Mouse (Mus musculus) midbrain, embryonic 14.5 days (tissue): Measurements from ENCODE around the gene Lcn3. TPM values are rescaled to one million over a fixed set of nuclear protein-coding genes. Genes with fewer than 3 reads are reported as not detected.
"Not testable (repeated sequence)": the region's sequence is repeated elsewhere in the genome, so short reads cannot be mapped to it uniquely, and the experiment has no call there.

Experiments used
- ATAC-seq: fragments of 200-750 bp; cut with Nextera tagmentation; 2 replicates; pipeline ENCODE4 v1.8.0; 2017; ENCODE audit warnings: moderate number of reproducible peaks, moderate library complexity; ENCODE audit not compliant: low FRiP score, low TSS enrichment
- DNase-seq: peaks from one replicate; pipeline ENCODE4 v3.0.0-alpha.2; 2015
- H3K27ac ChIP-seq: fragments of 300-500 bp; sonication (generic); replicated peaks from 2 replicates; pipeline ENCODE4 v1.5.1; 2014; ENCODE audit warnings: mild to moderate bottlenecking, low read depth, low read length, moderate library complexity
- H3K27me3 ChIP-seq: fragments of 300-500 bp; sonication (generic); 2 replicates; pipeline ENCODE4 v1.6.1; 2014; ENCODE audit warnings: low read length, control low read depth, mixed read lengths; ENCODE audit not compliant: control insufficient read depth, insufficient read depth
- H3K36me3 ChIP-seq: fragments of 300-500 bp; sonication (generic); 2 replicates; pipeline ENCODE4 v1.6.1; 2014; ENCODE audit warnings: low read length, control low read depth; ENCODE audit not compliant: control insufficient read depth, insufficient read depth
- H3K4me1 ChIP-seq: fragments of 300-500 bp; sonication (generic); 2 replicates; pipeline ENCODE4 v1.6.1; 2014; ENCODE audit warnings: mild to moderate bottlenecking, antibody characterized with exemption, low read length, control low read depth; ENCODE audit not compliant: control insufficient read depth, insufficient read depth
- H3K4me2 ChIP-seq: fragments of 300-500 bp; sonication (generic); 2 replicates; pipeline ENCODE4 v1.6.1; 2014; ENCODE audit warnings: mild to moderate bottlenecking, low read length, moderate library complexity
- H3K4me3 ChIP-seq: fragments of 300-500 bp; sonication (generic); replicated peaks from 2 replicates; pipeline ENCODE4 v1.5.1; 2014; ENCODE audit warnings: low read depth, low read length
- H3K9ac ChIP-seq: fragments of 300-500 bp; sonication (generic); replicated peaks from 2 replicates; pipeline ENCODE4 v1.6.1; 2014; ENCODE audit warnings: mild to moderate bottlenecking, low read length, moderate library complexity
- H3K9me3 ChIP-seq: fragments of 300-500 bp; sonication (generic); 2 replicates; pipeline ENCODE4 v1.6.1; 2016; ENCODE audit warnings: low read length, control low read depth, mixed read lengths; ENCODE audit not compliant: control insufficient read depth
- WGBS: fragments of 180-500 bp; shearing (Covaris S2); extraction: QIAGEN DNeasy Blood & Tissue Kit; methylation state at CpG from one replicate; pipeline ENCODE4 v1.1.7; 2014; 5-methylcytosine and 5-hydroxymethylcytosine counted together
- polyA plus RNA-seq: library from polyadenylated mRNA; unstranded; fragments of >200 nt; fragmentation: Nextera tagmentation; extraction: Ambion mirVana; gene quantifications from 2 replicates; pipeline ENCODE4 v1.2.1, GENCODE M21; 2014

Lcn3 gene
- polyA plus RNA-seq, 1 experiment from 2014 or later: not detected

- no peak overlapping the region for H3K27ac ChIP-seq
- no peak for DNase-seq
- no peaks in the 10 kb centered on the region for H3K9me3 ChIP-seq
- H3K4me3 ChIP-seq: no peak overlapping the region
- no peak for ATAC-seq
- no peaks in the 10 kb centered on the region for H3K27me3 ChIP-seq
- no peak overlapping the region for H3K9ac ChIP-seq
- H3K4me1 ChIP-seq: no peaks in the 10 kb centered on the region
- no peaks in the 10 kb centered on the region for H3K36me3 ChIP-seq
- no peak overlapping the region for H3K4me2 ChIP-seq
- 27% methylated on average over 5 of the region's 5 CpGs for WGBS
Measured at GRCm38 (mm10) chr2:25798065-25798464, 32.7 kb downstream of the Lcn3 start.

GRCm38 (mm10) chr2:25811711-25812110, 46.3 kb downstream of the Lcn3 start:
- Histone ChIP-seq H3K4me2 (no peak overlapping the region), H3K27me3 (no peaks in the 10 kb centered on the region), H3K9ac (no peak overlapping the region), H3K4me1 (no peaks in the 10 kb centered on the region), H3K9me3 (no peaks in the 10 kb centered on the region), H3K27ac (no peak overlapping the region), H3K36me3 (no peaks in the 10 kb centered on the region), H3K4me3 (no peak overlapping the region)
- ATAC-seq: no peak
- WGBS: 78% methylated on average over 2 of the region's 2 CpGs
- DNase-seq: no peak

- H3K27ac ChIP-seq: no peak overlapping the region
- no peak overlapping the region for H3K4me3 ChIP-seq
- H3K27me3 ChIP-seq: no peaks in the 10 kb centered on the region
- no peaks in the 10 kb centered on the region for H3K9me3 ChIP-seq
- no peak for DNase-seq
- no peak for ATAC-seq
- no peak overlapping the region for H3K4me2 ChIP-seq
- no peak overlapping the region for H3K9ac ChIP-seq
- WGBS: 84% methylated on average over 5 of the region's 5 CpGs
- no peaks in the 10 kb centered on the region for H3K36me3 ChIP-seq
- H3K4me1 ChIP-seq: no peaks in the 10 kb centered on the region
Measured at GRCm38 (mm10) chr2:25813364-25813763, 48.0 kb downstream of the Lcn3 start.

- not testable (repeated sequence) for H3K27ac ChIP-seq, H3K4me2 ChIP-seq, DNase-seq, H3K27me3 ChIP-seq, ATAC-seq, H3K4me1 ChIP-seq, H3K4me3 ChIP-seq, H3K9ac ChIP-seq, H3K9me3 ChIP-seq, H3K36me3 ChIP-seq
- WGBS: 81% methylated on average over 1 of the region's 1 CpGs
Measured at GRCm38 (mm10) chr2:25815748-25816147, 50.4 kb downstream of the Lcn3 start, which contains the start of gene Glt6d1. Gene Glt6d1 (minus strand): TSS chr2:25815848.

Other genes starting within 250 kb of the Lcn3 start
- gene Traf2, start 218.6 kb upstream of the Lcn3 start, polyA plus RNA-seq: 17.3 and 19.2 TPM in 2 replicates
- 318 and 409 TPM in 2 replicates for gene Edf1, start 207.7 kb upstream of the Lcn3 start, polyA plus RNA-seq
- gene Mamdc4, start 190.7 kb upstream of the Lcn3 start, polyA plus RNA-seq: 2.1 and 3.9 TPM in 2 replicates
- 167 and 206 TPM in 2 replicates for gene Phpt1, start 190.3 kb upstream of the Lcn3 start, polyA plus RNA-seq
- gene Ajm1, start 183.8 kb upstream of the Lcn3 start, polyA plus RNA-seq: 8.8 and 9.2 TPM in 2 replicates
- 60.9 and 62.6 TPM in 2 replicates for gene Rabl6, start 157.0 kb upstream of the Lcn3 start, polyA plus RNA-seq
- 0.28 and 0.33 TPM in 2 replicates for gene Ccdc183, start 147.9 kb upstream of the Lcn3 start, polyA plus RNA-seq
- gene Tmem141, start 143.6 kb upstream of the Lcn3 start, polyA plus RNA-seq: 38.4 and 46.5 TPM in 2 replicates
- gene Fcna, start 137.5 kb upstream of the Lcn3 start, polyA plus RNA-seq: 2.8 TPM in 1 of 2 replicates, not detected in the other
- not detected in 2 replicates for gene Lcn8, start 112.4 kb upstream of the Lcn3 start, polyA plus RNA-seq
- gene Lcn5, start 107.6 kb upstream of the Lcn3 start, polyA plus RNA-seq: not detected in 2 replicates
- not detected in 2 replicates for gene Lcn6, start 88.8 kb upstream of the Lcn3 start, polyA plus RNA-seq
- not detected in 2 replicates for gene Lcn10, start 82.8 kb upstream of the Lcn3 start, polyA plus RNA-seq
- not detected in 2 replicates for gene Obp2a, start 65.5 kb upstream of the Lcn3 start, polyA plus RNA-seq
- gene Bmyc, start 58.8 kb upstream of the Lcn3 start, polyA plus RNA-seq: 114 and 151 TPM in 2 replicates
- not detected in 2 replicates for gene Obp2b, start 28.6 kb upstream of the Lcn3 start, polyA plus RNA-seq
- gene Lcn11, start 11.4 kb downstream of the Lcn3 start, polyA plus RNA-seq: not detected in 2 replicates
- gene Gm13539, start 16.7 kb downstream of the Lcn3 start, polyA plus RNA-seq: not detected in 2 replicates
- not detected in 2 replicates for gene Glt6d1, start 50.3 kb downstream of the Lcn3 start, polyA plus RNA-seq
- not detected in 2 replicates for gene Lcn9, start 57.6 kb downstream of the Lcn3 start, polyA plus RNA-seq
- gene Sohlh1, start 81.7 kb downstream of the Lcn3 start, polyA plus RNA-seq: not detected in 2 replicates
- gene Kcnt1, start 98.2 kb downstream of the Lcn3 start, polyA plus RNA-seq: 10.1 and 11.3 TPM in 2 replicates
- gene Camsap1, start 217.7 kb downstream of the Lcn3 start, polyA plus RNA-seq: 82.1 and 95.9 TPM in 2 replicates